Mouse (Mus musculus): ENCODE results near the gene Arrdc3. TPM values are rescaled to one million over a fixed set of nuclear protein-coding genes. Genes with fewer than 3 reads are reported as not detected.

Arrdc3 gene
- total and polyA plus RNA-seq, 2 experiments from 2014 or later, result 49.8 to 100 TPM

DNA sequence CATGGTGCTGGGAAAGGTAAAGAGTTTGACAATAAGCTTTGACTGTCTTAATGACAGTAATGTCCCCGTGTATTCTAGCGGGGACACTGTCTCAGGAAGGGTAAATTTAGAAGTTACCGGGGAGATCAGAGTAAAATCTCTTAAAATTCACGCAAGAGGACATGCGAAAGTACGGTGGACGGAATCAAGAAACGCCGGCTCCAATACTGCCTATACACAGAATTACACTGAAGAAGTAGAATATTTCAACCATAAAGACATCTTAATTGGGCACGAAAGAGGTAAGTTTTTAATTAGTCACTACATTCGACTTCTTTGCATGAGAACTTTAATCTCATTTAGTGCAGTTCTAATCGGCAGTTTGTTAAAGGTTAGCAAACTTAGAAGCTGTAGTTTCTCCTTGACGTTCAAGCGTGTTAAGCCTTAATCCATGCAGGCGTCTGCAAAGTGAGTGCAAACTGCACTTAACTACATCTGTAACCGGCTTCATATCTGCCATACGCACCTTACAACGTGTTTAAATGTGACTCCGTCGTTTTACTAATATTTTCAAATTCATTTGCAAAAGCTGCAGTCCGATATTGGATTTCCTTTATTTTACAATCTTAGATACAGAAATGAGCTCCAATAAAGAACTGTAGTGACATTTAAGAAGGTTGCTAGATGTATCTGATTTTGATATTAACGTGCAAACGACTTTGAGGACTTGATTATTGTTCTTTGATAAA, 629 bp downstream of the Arrdc3 start:
- WGBS, result under 1% methylated on average over 23 of the region's 23 CpGs
- Histone ChIP-seq H3K36me3 (ENCODE audit: insufficient read depth, low read length) (no peaks in the 10 kb centered on the region; the same call in 1 of the 2 replicates), H3K27me3 (ENCODE audit: insufficient read depth, low read length) (no peaks in the 10 kb centered on the region), H3K9me3 (ENCODE audit: low read length) (no peaks in the 10 kb centered on the region), H3K27ac (peak overlapping the region; percentile 100), H3K4me2 (ENCODE audit: low read depth, low read length) (peak overlapping the region; percentile 56), H3K9ac (replicated peaks; ENCODE audit: low read length) (peak overlapping the region; percentile 100), H3K4me1 (ENCODE audit: insufficient read depth, low read length) (0 out of 2 replicates have a peak, but pooled peaks cover 2% of the 10 kb centered on the region), H3K4me3 (ENCODE audit: low read length) (peak overlapping the region; percentile 65)
- ATAC-seq (no peak), DNase-seq (ENCODE audit: low spot score) (peak; percentile 38)
- TF ChIP-seq CTCF (IDR thresholded peaks at IDR 0.05; ENCODE audit: low read depth), result no peak

DNA sequence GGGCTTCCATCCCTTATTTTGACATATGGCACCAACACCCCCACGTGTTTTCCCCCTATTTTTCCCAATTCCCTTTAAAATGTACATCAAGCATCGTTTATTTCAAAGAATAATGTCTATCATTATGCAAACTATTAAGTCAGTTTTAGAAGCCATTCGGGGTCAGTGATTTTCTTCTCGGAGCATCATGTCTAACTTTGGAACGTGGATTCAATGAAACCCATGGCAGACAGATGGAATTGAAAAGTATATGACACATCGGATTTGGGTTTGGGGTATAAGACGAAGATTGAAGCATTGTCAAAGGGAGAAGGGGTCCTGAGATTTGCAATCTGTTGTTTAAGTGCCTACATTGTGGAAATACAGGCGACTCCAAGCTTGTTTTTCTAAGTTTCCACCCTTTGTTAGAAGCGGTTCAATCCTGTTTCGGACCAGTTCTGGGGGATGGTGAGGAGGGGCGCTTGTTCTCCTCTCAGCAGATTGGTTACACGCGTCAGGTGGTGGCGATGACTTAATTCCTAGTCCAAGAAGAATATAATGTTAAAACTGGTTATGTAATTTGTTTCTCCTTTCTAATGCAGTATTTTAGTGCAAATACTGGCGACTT, 1.3 kb downstream of the Arrdc3 start:
- no peak for TF ChIP-seq CTCF (IDR thresholded peaks at IDR 0.05; ENCODE audit: low read depth)
- Histone ChIP-seq H3K9ac (replicated peaks; ENCODE audit: low read length) (peak overlapping the region; percentile 100), H3K4me3 (ENCODE audit: low read length) (peak overlapping the region; percentile 65), H3K4me2 (ENCODE audit: low read depth, low read length) (peak overlapping the region; percentile 56), H3K36me3 (ENCODE audit: insufficient read depth, low read length) (no peaks in the 10 kb centered on the region; the same call in 1 of the 2 replicates), H3K27ac (peak overlapping the region; percentile 100), H3K27me3 (ENCODE audit: insufficient read depth, low read length) (no peaks in the 10 kb centered on the region), H3K4me1 (ENCODE audit: insufficient read depth, low read length) (0 out of 2 replicates have a peak, but pooled peaks cover 2% of the 10 kb centered on the region), H3K9me3 (ENCODE audit: low read length) (no peaks in the 10 kb centered on the region)
- DNase-seq (ENCODE audit: low spot score) (peak; percentile 92), ATAC-seq (peak; percentile 20)
- under 1% methylated on average over 15 of the region's 15 CpGs for WGBS

DNA sequence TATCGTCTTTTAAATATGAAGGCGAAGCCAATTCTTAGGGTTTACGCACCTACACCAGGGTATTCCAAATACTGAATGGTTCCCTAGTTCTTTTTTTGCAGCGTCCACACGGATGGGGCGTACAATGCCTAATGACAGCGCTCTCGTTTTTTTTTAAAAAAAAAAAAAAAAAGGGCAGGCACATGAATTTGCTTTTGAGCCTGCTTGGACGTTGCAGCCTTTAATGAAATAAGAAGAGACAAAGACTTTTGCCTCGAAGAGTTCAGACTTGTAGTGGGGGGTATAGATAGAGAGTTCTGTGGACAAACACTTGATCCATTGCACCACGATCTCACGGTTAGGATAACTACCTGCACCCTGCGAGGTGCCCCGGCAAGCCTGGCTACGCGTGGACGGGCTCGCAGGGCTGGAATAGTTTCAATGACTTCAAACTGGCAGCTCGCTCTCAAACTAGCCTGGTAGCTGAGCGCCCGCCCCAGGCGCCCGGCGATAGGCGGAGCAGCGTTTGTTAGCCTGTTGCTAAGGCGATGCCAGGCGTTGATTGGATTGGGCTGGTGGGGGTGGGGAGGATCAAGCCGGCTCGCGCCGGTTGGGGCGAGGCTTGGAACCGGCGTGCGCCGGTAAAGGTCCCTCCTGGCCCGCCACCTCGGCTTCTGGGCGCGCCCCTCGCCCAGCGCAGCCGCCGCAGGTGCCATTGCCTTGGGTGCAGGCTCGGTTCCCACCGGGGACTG, 2.1 kb downstream of the Arrdc3 start:
- under 1% methylated on average over 46 of the region's 47 CpGs for WGBS
- Histone ChIP-seq H3K4me1 (ENCODE audit: insufficient read depth, low read length) (0 out of 2 replicates have a peak, but pooled peaks cover 2% of the 10 kb centered on the region), H3K4me3 (ENCODE audit: low read length) (peak overlapping the region; percentile 65), H3K27me3 (ENCODE audit: insufficient read depth, low read length) (no peaks in the 10 kb centered on the region), H3K27ac (peak overlapping the region; percentile 100), H3K4me2 (ENCODE audit: low read depth, low read length) (peak overlapping the region; percentile 56), H3K9ac (replicated peaks; ENCODE audit: low read length) (peak overlapping the region; percentile 100), H3K36me3 (ENCODE audit: insufficient read depth, low read length) (peaks cover 4% of the 10 kb centered on the region), H3K9me3 (ENCODE audit: low read length) (no peaks in the 10 kb centered on the region)
- DNase-seq (ENCODE audit: low spot score) (peak; percentile 99), ATAC-seq (peak; percentile 92)
- no peak for TF ChIP-seq CTCF (IDR thresholded peaks at IDR 0.05; ENCODE audit: low read depth)

DNA sequence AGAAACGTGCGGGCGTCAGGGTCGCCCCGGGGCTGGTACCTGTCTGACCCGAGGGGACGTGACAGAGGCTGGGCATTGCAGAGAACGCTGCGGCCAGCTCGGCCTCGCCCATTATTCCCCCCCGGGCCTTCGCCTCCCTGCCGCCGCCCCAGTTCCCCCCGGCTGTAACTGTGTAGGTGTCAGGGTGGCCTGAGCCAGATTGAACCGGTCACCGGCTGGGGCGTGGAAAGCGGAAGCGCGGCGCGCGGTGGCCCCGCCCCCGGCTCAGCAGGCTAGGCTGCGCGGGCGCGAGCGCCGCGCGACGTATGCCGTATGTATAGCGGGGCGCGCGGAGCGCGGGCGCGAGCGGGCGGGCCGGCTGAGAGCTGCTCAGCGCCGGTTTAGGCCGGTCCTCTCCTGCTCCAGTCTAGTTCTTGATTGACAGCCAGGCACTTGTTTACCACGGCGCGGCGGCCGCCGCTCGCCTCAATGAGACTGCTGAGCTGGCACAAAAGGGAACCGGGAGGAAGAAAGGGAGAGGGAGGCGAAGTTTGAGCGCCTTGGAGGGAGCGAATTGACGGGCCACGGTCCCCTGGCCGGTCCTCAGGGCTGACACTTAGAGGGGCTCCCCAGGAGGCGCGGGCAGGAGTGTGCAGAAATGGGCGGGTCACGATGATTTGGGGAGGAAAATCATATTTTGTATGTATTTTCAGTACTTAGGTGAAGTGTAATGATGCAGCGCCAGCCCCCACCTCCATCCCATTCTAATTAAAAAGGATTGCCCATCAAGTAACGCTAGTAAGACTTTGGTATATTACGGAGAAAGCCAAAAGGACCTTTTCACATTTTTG, 2.9 kb downstream of the Arrdc3 start:
- no peak for TF ChIP-seq CTCF (IDR thresholded peaks at IDR 0.05; ENCODE audit: low read depth)
- Histone ChIP-seq H3K9ac (replicated peaks; ENCODE audit: low read length) (peak overlapping the region; percentile 100), H3K27ac (peak overlapping the region; percentile 100), H3K4me2 (ENCODE audit: low read depth, low read length) (peak overlapping the region; percentile 56), H3K4me3 (ENCODE audit: low read length) (peak overlapping the region; percentile 65), H3K9me3 (ENCODE audit: low read length) (no peaks in the 10 kb centered on the region), H3K27me3 (ENCODE audit: insufficient read depth, low read length) (no peaks in the 10 kb centered on the region), H3K4me1 (ENCODE audit: insufficient read depth, low read length) (0 out of 2 replicates have a peak, but pooled peaks cover 2% of the 10 kb centered on the region), H3K36me3 (ENCODE audit: insufficient read depth, low read length) (peaks cover 12% of the 10 kb centered on the region)
- ATAC-seq, result peak; percentile 92
- 2% methylated on average over 72 of the region's 72 CpGs for WGBS
- DNase-seq (ENCODE audit: low spot score), result peak; percentile 99

DNA sequence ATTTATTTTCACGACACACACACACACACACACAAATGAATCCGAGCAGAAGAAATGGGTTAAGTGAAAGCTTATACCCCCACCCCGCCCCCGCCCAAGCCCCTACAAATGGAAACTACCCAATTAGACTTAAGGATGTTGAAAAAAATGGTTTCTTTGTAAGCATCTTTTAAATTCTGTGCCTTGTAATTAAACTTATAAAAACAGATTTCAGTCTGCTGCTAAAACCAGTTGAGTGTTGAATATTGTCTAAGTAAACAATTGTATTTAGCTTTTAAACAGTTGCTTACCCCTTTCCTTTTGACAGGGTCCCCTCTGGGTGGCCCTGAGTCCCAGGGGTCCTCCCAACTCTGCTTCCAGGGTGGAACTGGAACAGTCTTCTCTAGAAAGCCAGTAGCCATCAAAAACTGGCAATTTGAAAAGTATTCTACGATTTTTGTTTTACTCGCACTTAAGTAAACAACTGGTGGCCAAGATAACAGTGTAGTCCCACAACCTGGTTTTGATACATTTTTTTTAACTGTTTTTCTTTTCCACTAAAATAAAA, 3.6 kb downstream of the Arrdc3 start:
- no peak for TF ChIP-seq CTCF (IDR thresholded peaks at IDR 0.05; ENCODE audit: low read depth)
- peak overlapping the region; percentile 100 for H3K9ac ChIP-seq (replicated peaks; ENCODE audit: low read length)
- H3K9me3 ChIP-seq (ENCODE audit: low read length), result no peaks in the 10 kb centered on the region
- no peak for ATAC-seq
- H3K36me3 ChIP-seq (ENCODE audit: insufficient read depth, low read length), result peaks cover 17% of the 10 kb centered on the region
- peak overlapping the region; percentile 65 for H3K4me3 ChIP-seq (ENCODE audit: low read length)
- H3K4me1 ChIP-seq (ENCODE audit: insufficient read depth, low read length), result 0 out of 2 replicates have a peak, but pooled peaks cover 2% of the 10 kb centered on the region
- WGBS, result 18% methylated on average over 6 of the region's 6 CpGs
- no peaks in the 10 kb centered on the region for H3K27me3 ChIP-seq (ENCODE audit: insufficient read depth, low read length)
- DNase-seq (ENCODE audit: low spot score), result no peak
- H3K4me2 ChIP-seq (ENCODE audit: low read depth, low read length), result peak overlapping the region; percentile 56
- peak overlapping the region; percentile 100 for H3K27ac ChIP-seq
